Comparison of ENCODE assay signal across 8 mouse cellular contexts in the genomic region with DNA sequence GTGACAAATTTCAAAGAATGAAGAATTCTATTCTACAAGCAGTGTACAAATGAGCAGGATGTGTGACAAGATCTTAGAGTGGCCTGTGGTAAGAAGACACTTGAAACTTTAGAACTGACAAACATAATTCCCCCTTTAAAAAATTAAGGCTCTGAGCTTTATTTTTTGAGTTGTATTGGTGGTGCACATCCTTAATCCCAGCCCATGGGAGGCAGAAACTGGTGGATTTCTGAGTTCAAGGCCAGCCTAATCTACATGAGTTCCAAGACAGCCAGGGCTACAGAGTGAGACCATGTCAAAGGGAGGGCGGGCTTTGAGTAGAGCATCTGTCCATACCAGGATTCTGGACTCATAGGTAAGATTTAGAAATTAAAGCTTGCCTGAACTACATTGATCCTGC. TPM values are rescaled to one million over a fixed set of nuclear protein-coding genes. Genes with fewer than 3 reads are reported as not detected.
DNase-seq lines count a peak whose midpoint lies in the region; ATAC-seq lines count a peak whose summit lies in the region.

No protein-coding gene starts in this region.

- no peak overlapping the region for H3K27ac ChIP-seq in forebrain, embryonic 10.5 days
- H3K27ac ChIP-seq in forebrain, embryonic 16.5 days (ENCODE audit: low read length): no peak overlapping the region
- H3K27ac ChIP-seq in forebrain, embryonic 15.5 days (replicated peaks): no peak overlapping the region
- peak overlapping the region; percentile 12; the same call in 1 of the 2 replicates for H3K27ac ChIP-seq in liver, embryonic 16.5 days (ENCODE audit: low read length)

- intact Hi-C loops in gastrocnemius, postnatal 36 days (cut with DNase I): no loop called here

- no peak for ATAC-seq in forebrain, embryonic 16.5 days
- ATAC-seq in forebrain, embryonic 15.5 days (replicated peaks): no peak
- ATAC-seq in liver, embryonic 16.5 days (ENCODE audit: low read depth): no peak

- peaks cover 28% of the 10 kb centered on the region for H3K36me3 ChIP-seq in forebrain, embryonic 10.5 days (replicated peaks)
- no peaks in the 10 kb centered on the region for H3K36me3 ChIP-seq in forebrain, embryonic 16.5 days (ENCODE audit: control insufficient read depth, insufficient read depth)
- H3K36me3 ChIP-seq in forebrain, embryonic 15.5 days: no peaks in the 10 kb centered on the region
- no peaks in the 10 kb centered on the region; the same call in 1 of the 2 replicates for H3K36me3 ChIP-seq in liver, embryonic 16.5 days (ENCODE audit: control insufficient read depth, insufficient read depth)

- no peaks in the 10 kb centered on the region; the same call in 1 of the 2 replicates for H3K9me3 ChIP-seq in forebrain, embryonic 10.5 days
- no peaks in the 10 kb centered on the region for H3K9me3 ChIP-seq in forebrain, embryonic 16.5 days (ENCODE audit: control insufficient read depth, low read length)
- no peaks in the 10 kb centered on the region for H3K9me3 ChIP-seq in forebrain, embryonic 15.5 days
- H3K9me3 ChIP-seq in liver, embryonic 16.5 days (replicated peaks; ENCODE audit: control insufficient read depth, low read length): no peaks in the 10 kb centered on the region

- no peaks in the 10 kb centered on the region for H3K27me3 ChIP-seq in forebrain, embryonic 10.5 days (ENCODE audit: poor library complexity, severe bottlenecking)
- H3K27me3 ChIP-seq in forebrain, embryonic 16.5 days (replicated peaks; ENCODE audit: control insufficient read depth, insufficient read depth, low read length): no peaks in the 10 kb centered on the region
- H3K27me3 ChIP-seq in forebrain, embryonic 15.5 days: no peaks in the 10 kb centered on the region
- H3K27me3 ChIP-seq in liver, embryonic 16.5 days (ENCODE audit: control insufficient read depth, insufficient read depth, low read depth, low read length): no peaks in the 10 kb centered on the region

- peak overlapping the region; percentile 85 for H3K4me3 ChIP-seq in forebrain, embryonic 10.5 days
- no peak overlapping the region for H3K4me3 ChIP-seq in forebrain, embryonic 16.5 days (replicated peaks; ENCODE audit: low read length)
- H3K4me3 ChIP-seq in forebrain, embryonic 15.5 days: 0 out of 2 replicates have a peak overlapping the region, but pooled peaks have one; percentile 76
- peak overlapping the region; percentile 92 for H3K4me3 ChIP-seq in liver, embryonic 16.5 days (ENCODE audit: low read depth, low read length)

- WGBS in forebrain, embryonic 10.5 days: 97% methylated on average over 1 of the region's 1 CpGs
- 97% methylated on average over 1 of the region's 1 CpGs for WGBS in forebrain, embryonic 16.5 days
- WGBS in forebrain, embryonic 15.5 days: 95% methylated on average over 1 of the region's 1 CpGs
- 65% methylated on average over 1 of the region's 1 CpGs for WGBS in liver, embryonic 16.5 days (ENCODE audit: insufficient replicate concordance)

- no peak for DNase-seq in forebrain, embryonic 10.5 days (ENCODE audit: extremely low spot score, low spot score)
- peak; percentile 53 for DNase-seq in CD4-positive helper T cell, adult 2 months (ENCODE audit: low read depth, low spot score)
- no peak for DNase-seq in right cerebral cortex, postnatal 14 days
- DNase-seq in gastrocnemius, postnatal 36 days: no peak
- DNase-seq in adrenal gland, adult 18-20 months (ENCODE audit: low spot score in 2 of 2): no peak

- H3K4me2 ChIP-seq in forebrain, embryonic 16.5 days (ENCODE audit: low read length): no peak overlapping the region
- 0 out of 2 replicates have a peak overlapping the region, but pooled peaks have one; percentile 75 for H3K4me2 ChIP-seq in forebrain, embryonic 15.5 days (replicated peaks)
- H3K4me2 ChIP-seq in liver, embryonic 16.5 days (ENCODE audit: low read depth, low read length): peak overlapping the region; percentile 79

- peaks cover 25% of the 10 kb centered on the region for H3K4me1 ChIP-seq in forebrain, embryonic 10.5 days
- H3K4me1 ChIP-seq in forebrain, embryonic 16.5 days (replicated peaks; ENCODE audit: control insufficient read depth, insufficient read depth, low read length): peaks cover 20% of the 10 kb centered on the region
- H3K4me1 ChIP-seq in forebrain, embryonic 15.5 days: peaks cover 31% of the 10 kb centered on the region
- H3K4me1 ChIP-seq in liver, embryonic 16.5 days (ENCODE audit: control insufficient read depth, low read depth, low read length): peaks cover 16% of the 10 kb centered on the region

- no peak overlapping the region for H3K9ac ChIP-seq in forebrain, embryonic 16.5 days (replicated peaks; ENCODE audit: low read depth, low read length)
- no peak overlapping the region for H3K9ac ChIP-seq in forebrain, embryonic 15.5 days (replicated peaks)
- H3K9ac ChIP-seq in liver, embryonic 16.5 days (ENCODE audit: low read depth, low read length): peak overlapping the region; percentile 93

RNA-seq across cellular contexts. Expression of a gene that starts 30.7 kb away (rescaled TPM):
- 37.1 and 38.8 TPM in 2 replicates for polyA plus RNA-seq in forebrain, embryonic 10.5 days (2016; fragmentation: Nextera tagmentation; extraction: Ambion mirVana)
- 40.9 and 47.4 TPM in 2 replicates for polyA plus RNA-seq in forebrain, embryonic 16.5 days (2015; fragmentation: Nextera tagmentation; extraction: Ambion mirVana)
- 43.1 and 45.5 TPM in 2 replicates for polyA plus RNA-seq in forebrain, embryonic 15.5 days (2015; fragmentation: Nextera tagmentation; extraction: Ambion mirVana)
- polyA plus RNA-seq in liver, embryonic 16.5 days (2015; fragmentation: Nextera tagmentation; extraction: Ambion mirVana): 29.4 and 35.2 TPM in 2 replicates
- 10 to 100 TPM; 73.0 to 80.6 TPM for total RNA-seq in gastrocnemius, postnatal 36 days (2021)
- total RNA-seq in adrenal gland, adult 18-20 months (2021): 100 to 1,000 TPM; 191 to 229 TPM

RNA-seq across cellular contexts. Expression of a gene that starts 56.3 kb away (rescaled TPM):
- polyA plus RNA-seq in forebrain, embryonic 10.5 days (2016; fragmentation: Nextera tagmentation; extraction: Ambion mirVana): 0.16 and 0.19 TPM in 2 replicates
- 4.5 and 7.9 TPM in 2 replicates for polyA plus RNA-seq in forebrain, embryonic 16.5 days (2015; fragmentation: Nextera tagmentation; extraction: Ambion mirVana)
- polyA plus RNA-seq in forebrain, embryonic 15.5 days (2015; fragmentation: Nextera tagmentation; extraction: Ambion mirVana): 3.5 and 3.7 TPM in 2 replicates
- polyA plus RNA-seq in liver, embryonic 16.5 days (2015; fragmentation: Nextera tagmentation; extraction: Ambion mirVana): not detected in 2 replicates
- under 1 TPM; 0.31 to 0.47 TPM for total RNA-seq in gastrocnemius, postnatal 36 days (2021)
- total RNA-seq in adrenal gland, adult 18-20 months (2021): under 1 TPM in 1 of 2 experiments, not detected in 1; 0.27 TPM
